Mouse (Mus musculus) heart, embryonic 15.5 days (tissue): ENCODE data around the gene Rnaseh2a. TPM values are rescaled to one million over a fixed set of nuclear protein-coding genes. Genes with fewer than 3 reads are reported as not detected.

Source experiments
- ATAC-seq: fragments of 200-750 bp; cut with Nextera tagmentation; replicated peaks from 2 replicates; pipeline ENCODE4 v1.8.0; 2017; ENCODE audit warnings: low read depth, moderate TSS enrichment; ENCODE audit not compliant: insufficient number of reproducible peaks, insufficient read depth, low FRiP score
- H3K27ac ChIP-seq: fragments of 300-500 bp; sonication (generic); 2 replicates; pipeline ENCODE4 v1.5.1; 2015; ENCODE audit warnings: mild to moderate bottlenecking, inconsistent platforms
- H3K27me3 ChIP-seq: fragments of 300-500 bp; sonication (generic); 2 replicates; pipeline ENCODE4 v1.6.1; 2015; ENCODE audit warnings: inconsistent platforms
- H3K36me3 ChIP-seq: fragments of 300-500 bp; sonication (generic); 2 replicates; pipeline ENCODE4 v1.6.1; 2015; ENCODE audit warnings: mild to moderate bottlenecking, inconsistent platforms
- H3K4me1 ChIP-seq: fragments of 300-500 bp; sonication (generic); replicated peaks from 2 replicates; pipeline ENCODE4 v1.6.1; 2015; ENCODE audit warnings: inconsistent platforms
- H3K4me2 ChIP-seq: fragments of 300-500 bp; sonication (generic); 2 replicates; pipeline ENCODE4 v1.6.1; 2015; ENCODE audit warnings: inconsistent platforms, mild to moderate bottlenecking, moderate library complexity
- H3K4me3 ChIP-seq: fragments of 300-500 bp; sonication (generic); 2 replicates; pipeline ENCODE4 v1.5.1; 2015; ENCODE audit warnings: mild to moderate bottlenecking, inconsistent platforms
- H3K9ac ChIP-seq: fragments of 300-500 bp; sonication (generic); 2 replicates; pipeline ENCODE4 v1.6.1; 2015; ENCODE audit warnings: mild to moderate bottlenecking, inconsistent platforms
- H3K9me3 ChIP-seq: fragments of 300-500 bp; sonication (generic); replicated peaks from 2 replicates; pipeline ENCODE4 v1.6.1; 2016; ENCODE audit warnings: inconsistent platforms
- WGBS: fragments of 180-500 bp; shearing (Covaris S2); methylation state at CpG from one replicate; pipeline ENCODE4 v1.1.7; 2015; ENCODE audit warnings: mixed read lengths; 5-methylcytosine and 5-hydroxymethylcytosine counted together
- polyA plus RNA-seq: library from polyadenylated mRNA; unstranded; fragments of >200 nt; fragmentation: Nextera tagmentation; extraction: Ambion mirVana; gene quantifications from 2 replicates; pipeline ENCODE4 v1.2.1, GENCODE M21; 2015

The Rnaseh2a gene
- polyA plus RNA-seq, 1 experiment from 2014 or later = 62.9 TPM

GRCm38 (mm10) chr8:84984294-84985048, 14.9 kb upstream of the Rnaseh2a start:
- no peaks in the 10 kb centered on the region for H3K36me3 ChIP-seq
- H3K27me3 ChIP-seq = no peaks in the 10 kb centered on the region
- WGBS = 11% methylated on average over 16 of the region's 16 CpGs
- peak overlapping the region; percentile 99 for H3K4me2 ChIP-seq
- peak overlapping the region; percentile 72 for H3K27ac ChIP-seq
- H3K9me3 ChIP-seq = no peaks in the 10 kb centered on the region
- peaks cover 58% of the 10 kb centered on the region for H3K4me1 ChIP-seq
- ATAC-seq = no peak
- H3K4me3 ChIP-seq = peak overlapping the region; percentile 61; the same call in 1 of the 2 replicates
- H3K9ac ChIP-seq = no peak overlapping the region

GRCm38 (mm10) chr8:84982499-84983011, 13.0 kb upstream of the Rnaseh2a start:
- Histone ChIP-seq H3K4me3 (no peak overlapping the region), H3K9ac (no peak overlapping the region), H3K27me3 (no peaks in the 10 kb centered on the region), H3K27ac (no peak overlapping the region), H3K36me3 (no peaks in the 10 kb centered on the region), H3K4me2 (no peak overlapping the region), H3K4me1 (peaks cover 70% of the 10 kb centered on the region), H3K9me3 (no peaks in the 10 kb centered on the region)
- ATAC-seq = no peak
- 55% methylated on average over 3 of the region's 3 CpGs for WGBS

GRCm38 (mm10) chr8:84981644-84982498, 12.3 kb upstream of the Rnaseh2a start:
- peaks cover 76% of the 10 kb centered on the region for H3K4me1 ChIP-seq
- WGBS = 69% methylated on average over 15 of the region's 15 CpGs
- H3K9ac ChIP-seq = no peak overlapping the region
- no peak overlapping the region for H3K4me2 ChIP-seq
- no peak overlapping the region for H3K4me3 ChIP-seq
- H3K36me3 ChIP-seq = no peaks in the 10 kb centered on the region
- no peaks in the 10 kb centered on the region for H3K27me3 ChIP-seq
- peak overlapping the region; percentile 91 for H3K27ac ChIP-seq
- no peaks in the 10 kb centered on the region for H3K9me3 ChIP-seq
- no peak for ATAC-seq

DNA sequence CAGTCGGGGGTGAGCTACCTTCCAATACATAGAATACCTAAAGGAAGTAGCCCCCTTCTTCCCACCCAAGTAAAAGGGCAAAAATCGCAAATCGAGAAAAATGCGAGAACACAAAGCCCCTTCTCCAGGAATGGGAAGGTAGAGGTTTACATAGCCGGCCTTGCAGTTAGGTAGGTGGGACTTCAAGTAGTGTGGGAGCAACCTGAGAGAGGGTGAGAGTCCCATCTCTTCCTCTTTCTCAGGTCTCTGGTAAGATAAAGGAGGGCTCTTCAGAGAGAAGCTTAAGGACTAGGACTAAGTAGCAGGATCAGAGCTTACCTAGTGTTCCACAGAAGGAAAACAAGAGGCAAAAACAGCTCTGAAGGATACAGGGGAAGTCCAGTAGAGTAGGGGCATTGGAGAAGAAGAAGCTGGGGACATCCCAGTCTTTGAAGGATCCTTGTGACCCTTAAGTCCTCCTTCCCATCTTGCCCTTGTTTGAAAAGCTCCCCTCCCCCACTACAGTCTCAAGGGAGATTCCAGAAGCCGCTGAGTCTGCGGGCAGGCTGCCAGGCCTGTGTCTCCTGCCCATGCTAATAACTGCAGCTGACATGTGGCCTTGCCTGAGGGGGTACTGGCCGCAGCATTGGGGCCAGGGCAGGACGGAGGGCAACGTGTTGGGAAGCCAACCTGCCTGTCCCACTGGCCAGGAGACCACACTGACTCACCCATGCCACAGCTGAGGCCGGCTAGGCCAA, 11.2 kb upstream of the Rnaseh2a start:
- Histone ChIP-seq H3K9me3 (no peaks in the 10 kb centered on the region), H3K4me2 (peak overlapping the region; percentile 97), H3K4me3 (peak overlapping the region; percentile 66), H3K4me1 (peaks cover 73% of the 10 kb centered on the region), H3K36me3 (no peaks in the 10 kb centered on the region), H3K9ac (no peak overlapping the region), H3K27me3 (no peaks in the 10 kb centered on the region), H3K27ac (peak overlapping the region; percentile 91)
- 25% methylated on average over 11 of the region's 11 CpGs for WGBS
- no peak for ATAC-seq

GRCm38 (mm10) chr8:84979599-84980421, 10.2 kb upstream of the Rnaseh2a start:
- WGBS = 3% methylated on average over 38 of the region's 42 CpGs

GRCm38 (mm10) chr8:84978248-84978940, 8.8 kb upstream of the Rnaseh2a start, which contains the start of gene Junb:
TSS of gene Junb (minus strand) at chr8:84978718.
- Histone ChIP-seq H3K27ac (peak within 1 kb of the TSS; percentile 91), H3K4me1 (peaks cover 70% of the 10 kb centered on the region)
- WGBS = under 1% methylated on average over 63 of the region's 63 CpGs

More at GRCm38 (mm10) chr8:84979599-84980421, 10.2 kb upstream of the Rnaseh2a start:
- peaks cover 73% of the 10 kb centered on the region for H3K4me1 ChIP-seq
- no peaks in the 10 kb centered on the region for H3K9me3 ChIP-seq
- H3K27me3 ChIP-seq = no peaks in the 10 kb centered on the region
- H3K4me3 ChIP-seq = peak overlapping the region; percentile 66
- H3K27ac ChIP-seq = peak overlapping the region; percentile 91
- H3K9ac ChIP-seq = peak overlapping the region; percentile 49
- peak overlapping the region; percentile 97 for H3K4me2 ChIP-seq
- H3K36me3 ChIP-seq = no peaks in the 10 kb centered on the region
- peak; percentile 18 for ATAC-seq

GRCm38 (mm10) chr8:84977435-84978247, 8.1 kb upstream of the Rnaseh2a start:
- peaks cover 70% of the 10 kb centered on the region for H3K4me1 ChIP-seq
- ATAC-seq = no peak
- under 1% methylated on average over 70 of the region's 70 CpGs for WGBS
- H3K4me2 ChIP-seq = peak overlapping the region; percentile 97
- peak overlapping the region; percentile 91 for H3K27ac ChIP-seq
- no peaks in the 10 kb centered on the region for H3K27me3 ChIP-seq
- no peaks in the 10 kb centered on the region for H3K9me3 ChIP-seq
- peak overlapping the region; percentile 66 for H3K4me3 ChIP-seq
- peaks cover 15% of the 10 kb centered on the region for H3K36me3 ChIP-seq
- H3K9ac ChIP-seq = peak overlapping the region; percentile 79

More at GRCm38 (mm10) chr8:84978248-84978940, 8.8 kb upstream of the Rnaseh2a start, which contains the start of gene Junb:
- Histone ChIP-seq H3K36me3 (peaks cover 7% of the 10 kb centered on the region), H3K4me2 (peak within 1 kb of the TSS; percentile 97), H3K9ac (peak within 1 kb of the TSS; percentile 79), H3K27me3 (no peaks in the 10 kb centered on the region), H3K4me3 (peak within 1 kb of the TSS; percentile 66), H3K9me3 (no peaks in the 10 kb centered on the region)
- peak; percentile 67 for ATAC-seq

GRCm38 (mm10) chr8:84976763-84977434, 7.3 kb upstream of the Rnaseh2a start:
- peaks cover 22% of the 10 kb centered on the region for H3K36me3 ChIP-seq
- peak overlapping the region; percentile 79 for H3K9ac ChIP-seq
- peak overlapping the region; percentile 91 for H3K27ac ChIP-seq
- H3K9me3 ChIP-seq = no peaks in the 10 kb centered on the region
- H3K4me1 ChIP-seq = peaks cover 64% of the 10 kb centered on the region
- WGBS = 2% methylated on average over 25 of the region's 25 CpGs
- no peak for ATAC-seq
- H3K4me3 ChIP-seq = peak overlapping the region; percentile 66
- peak overlapping the region; percentile 97 for H3K4me2 ChIP-seq
- H3K27me3 ChIP-seq = no peaks in the 10 kb centered on the region
